Mouse (Mus musculus): ENCODE measurements around the gene Fstl3. TPM values are rescaled to one million over a fixed set of nuclear protein-coding genes. Genes with fewer than 3 reads are reported as not detected.

Gene Fstl3
- 1.0 and 1.1 TPM in 2 replicates for polyA plus RNA-seq (2012; ENCODE audit: insufficient read depth, insufficient read length, missing spikeins)

GRCm38 (mm10) chr10:79777103-79777531 is at the start of gene Fstl3:
TSS of gene Fstl3 (plus strand) at chr10:79777272.
- Histone ChIP-seq H3K4me3 (ENCODE audit: insufficient read depth, low read length) (peak within 1 kb of the TSS; percentile 18; the same call in 1 of the 2 replicates), H3K27ac (ENCODE audit: insufficient read depth, low read depth, low read length) (no peak within 1 kb of the TSS), H3K4me1 (ENCODE audit: control insufficient read depth, insufficient read depth, low read length) (peaks cover 5% of the 10 kb centered on the region)
- no peak for TF ChIP-seq CTCF (IDR thresholded peaks at IDR 0.05; ENCODE audit: low read depth, low read length)

- Histone ChIP-seq H3K4me3 (ENCODE audit: insufficient read depth, low read length) (no peak overlapping the region), H3K4me1 (ENCODE audit: control insufficient read depth, insufficient read depth, low read length) (no peaks in the 10 kb centered on the region), H3K27ac (ENCODE audit: insufficient read depth, low read depth, low read length) (no peak overlapping the region)
- TF ChIP-seq CTCF (IDR thresholded peaks at IDR 0.05; ENCODE audit: low read depth, low read length) (no peak), POLR2A (IDR thresholded peaks at IDR 0.05; ENCODE audit: borderline replicate concordance, low read depth, low read length) (no peak)
Observed at GRCm38 (mm10) chr10:79728323-79729249, 48.5 kb upstream of the Fstl3 start.

GRCm38 (mm10) chr10:79729357-79729965 is 47.6 kb upstream of the Fstl3 start:
- Histone ChIP-seq H3K4me3 (ENCODE audit: insufficient read depth, low read length) (no peak overlapping the region), H3K4me1 (ENCODE audit: control insufficient read depth, insufficient read depth, low read length) (no peaks in the 10 kb centered on the region), H3K27ac (ENCODE audit: insufficient read depth, low read depth, low read length) (no peak overlapping the region)
- TF ChIP-seq POLR2A (IDR thresholded peaks at IDR 0.05; ENCODE audit: borderline replicate concordance, low read depth, low read length) (no peak), CTCF (IDR thresholded peaks at IDR 0.05; ENCODE audit: low read depth, low read length) (no peak)

- H3K4me3 ChIP-seq (ENCODE audit: insufficient read depth, low read length), result no peak overlapping the region
- no peak overlapping the region for H3K27ac ChIP-seq (ENCODE audit: insufficient read depth, low read depth, low read length)
- TF ChIP-seq POLR2A (IDR thresholded peaks at IDR 0.05; ENCODE audit: borderline replicate concordance, low read depth, low read length), result no peak
- peak; percentile 45; the same call in 1 of the 2 replicates for TF ChIP-seq CTCF (IDR thresholded peaks at IDR 0.05; ENCODE audit: low read depth, low read length)
- no peaks in the 10 kb centered on the region for H3K4me1 ChIP-seq (ENCODE audit: control insufficient read depth, insufficient read depth, low read length)
Observed at GRCm38 (mm10) chr10:79732500-79732899, 44.6 kb upstream of the Fstl3 start.

GRCm38 (mm10) chr10:79733847-79734246 is 43.2 kb upstream of the Fstl3 start:
- Histone ChIP-seq H3K4me3 (ENCODE audit: insufficient read depth, low read length) (no peak overlapping the region), H3K27ac (ENCODE audit: insufficient read depth, low read depth, low read length) (no peak overlapping the region), H3K4me1 (ENCODE audit: control insufficient read depth, insufficient read depth, low read length) (no peaks in the 10 kb centered on the region)
- TF ChIP-seq CTCF (IDR thresholded peaks at IDR 0.05; ENCODE audit: low read depth, low read length) (no peak), POLR2A (IDR thresholded peaks at IDR 0.05; ENCODE audit: borderline replicate concordance, low read depth, low read length) (no peak)

GRCm38 (mm10) chr10:79735361-79735760 is 41.7 kb upstream of the Fstl3 start:
- H3K27ac ChIP-seq (ENCODE audit: insufficient read depth, low read depth, low read length), result no peak overlapping the region
- no peaks in the 10 kb centered on the region for H3K4me1 ChIP-seq (ENCODE audit: control insufficient read depth, insufficient read depth, low read length)
- no peak overlapping the region for H3K4me3 ChIP-seq (ENCODE audit: insufficient read depth, low read length)
- TF ChIP-seq CTCF (IDR thresholded peaks at IDR 0.05; ENCODE audit: low read depth, low read length) (no peak), POLR2A (IDR thresholded peaks at IDR 0.05; ENCODE audit: borderline replicate concordance, low read depth, low read length) (no peak)

GRCm38 (mm10) chr10:79736706-79737105 is 40.4 kb upstream of the Fstl3 start:
- Histone ChIP-seq H3K4me1 (ENCODE audit: control insufficient read depth, insufficient read depth, low read length) (no peaks in the 10 kb centered on the region), H3K4me3 (ENCODE audit: insufficient read depth, low read length) (no peak overlapping the region), H3K27ac (ENCODE audit: insufficient read depth, low read depth, low read length) (no peak overlapping the region)
- no peak for TF ChIP-seq CTCF (IDR thresholded peaks at IDR 0.05; ENCODE audit: low read depth, low read length)
- no peak for TF ChIP-seq POLR2A (IDR thresholded peaks at IDR 0.05; ENCODE audit: borderline replicate concordance, low read depth, low read length)

- H3K4me3 ChIP-seq (ENCODE audit: insufficient read depth, low read length), result no peak overlapping the region
- no peaks in the 10 kb centered on the region for H3K4me1 ChIP-seq (ENCODE audit: control insufficient read depth, insufficient read depth, low read length)
- TF ChIP-seq POLR2A (IDR thresholded peaks at IDR 0.05; ENCODE audit: borderline replicate concordance, low read depth, low read length), result no peak
- no peak for TF ChIP-seq CTCF (IDR thresholded peaks at IDR 0.05; ENCODE audit: low read depth, low read length)
- no peak overlapping the region for H3K27ac ChIP-seq (ENCODE audit: insufficient read depth, low read depth, low read length)
Observed at GRCm38 (mm10) chr10:79738259-79738658, 38.8 kb upstream of the Fstl3 start.

- Histone ChIP-seq H3K4me3 (ENCODE audit: insufficient read depth, low read length) (no peak overlapping the region), H3K27ac (ENCODE audit: insufficient read depth, low read depth, low read length) (no peak overlapping the region), H3K4me1 (ENCODE audit: control insufficient read depth, insufficient read depth, low read length) (no peaks in the 10 kb centered on the region)
- no peak for TF ChIP-seq POLR2A (IDR thresholded peaks at IDR 0.05; ENCODE audit: borderline replicate concordance, low read depth, low read length)
- TF ChIP-seq CTCF (IDR thresholded peaks at IDR 0.05; ENCODE audit: low read depth, low read length), result no peak
Observed at GRCm38 (mm10) chr10:79739234-79739633, 37.8 kb upstream of the Fstl3 start.

GRCm38 (mm10) chr10:79740863-79741262 is 36.2 kb upstream of the Fstl3 start:
- H3K4me3 ChIP-seq (ENCODE audit: insufficient read depth, low read length), result no peak overlapping the region
- H3K4me1 ChIP-seq (ENCODE audit: control insufficient read depth, insufficient read depth, low read length), result peaks cover 7% of the 10 kb centered on the region
- no peak overlapping the region for H3K27ac ChIP-seq (ENCODE audit: insufficient read depth, low read depth, low read length)
- TF ChIP-seq POLR2A (IDR thresholded peaks at IDR 0.05; ENCODE audit: borderline replicate concordance, low read depth, low read length), result no peak
- TF ChIP-seq CTCF (IDR thresholded peaks at IDR 0.05; ENCODE audit: low read depth, low read length), result no peak
